Mouse (Mus musculus) liver, adult 2 months (tissue): ENCODE measurements around the gene Atp13a4.

Experiments used
- CTCF ChIP-seq: fragments of 200-500 bp; IDR thresholded peaks from 2 replicates; pipeline ENCODE4 v1.5.1; 2011; ENCODE audit warnings: low read depth, low read length, control low read depth
- POLR2A ChIP-seq: fragments of 200-500 bp; IDR thresholded peaks from 2 replicates; pipeline ENCODE4 v1.6.1; 2011; ENCODE audit warnings: low read length, control low read depth; ENCODE audit not compliant: insufficient read depth; ENCODE audit errors: extremely low read depth

- TF ChIP-seq CTCF (no peak), POLR2A (no peak)
These were observed 166.2 kb downstream of the Atp13a4 start, which contains the start of gene Atp13a5 for GRCm38 (mm10) chr16:29378458-29378857.
